Mouse (Mus musculus): ENCODE data around the gene Plppr4. TPM values are rescaled to one million over a fixed set of nuclear protein-coding genes. Genes with fewer than 3 reads are reported as not detected.

Gene Plppr4
- total RNA-seq (2015; ENCODE audit: low replicate concordance) = not detected in 2 replicates
- total RNA-seq (2017; ENCODE audit: low replicate concordance) = not detected in 2 replicates

DNA sequence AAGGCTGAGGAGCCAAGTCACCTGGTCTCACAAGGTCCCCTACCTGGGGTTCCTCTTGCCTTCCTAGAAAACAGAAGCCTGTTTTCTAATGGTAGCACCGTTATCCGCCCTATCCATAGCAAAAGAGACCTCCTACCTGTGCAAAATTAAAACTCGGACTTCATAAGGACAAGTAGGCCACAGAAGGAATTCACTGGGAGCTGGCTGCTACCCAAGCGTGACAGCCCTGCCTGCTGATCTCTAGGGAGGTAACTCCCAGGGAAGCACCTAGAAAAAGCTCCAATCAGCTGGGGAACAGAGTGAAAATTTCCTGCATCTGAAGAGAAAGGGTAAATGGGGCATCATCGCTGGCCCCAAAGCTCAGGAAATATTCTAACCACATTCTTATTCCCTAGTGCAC, at the start of gene Plppr4:
TSS of gene Plppr4 (minus strand) at position 349 of the 400 bp plus-strand sequence.
- no peak for ATAC-seq (replicated peaks; ENCODE audit: low FRiP score, poor library complexity, severe bottlenecking)

- ATAC-seq (replicated peaks; ENCODE audit: low FRiP score, poor library complexity, severe bottlenecking) = no peak
Measured at GRCm38 (mm10) chr3:117405821-117406220, 45.1 kb upstream of the Plppr4 start.

DNA sequence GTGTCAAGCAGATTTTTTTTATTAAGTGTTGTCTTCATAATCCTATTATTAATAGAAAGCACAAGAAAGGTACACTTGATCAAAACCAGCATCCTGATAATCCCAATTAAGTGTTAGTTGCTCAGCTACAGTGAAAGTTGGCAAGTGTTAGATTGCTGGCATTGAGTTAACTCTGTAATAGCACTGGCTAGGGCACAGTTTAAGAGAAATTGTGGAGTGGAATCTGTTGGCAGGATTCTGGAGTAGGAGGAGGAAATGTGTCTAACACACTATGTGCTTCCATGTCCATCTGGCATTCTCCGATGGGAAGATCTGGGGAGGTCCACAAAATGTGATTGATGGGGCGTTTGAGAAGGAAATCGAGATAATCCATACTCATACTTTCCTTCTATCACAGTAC, 43.1 kb upstream of the Plppr4 start:
- ATAC-seq (replicated peaks; ENCODE audit: low FRiP score, poor library complexity, severe bottlenecking) = no peak

DNA sequence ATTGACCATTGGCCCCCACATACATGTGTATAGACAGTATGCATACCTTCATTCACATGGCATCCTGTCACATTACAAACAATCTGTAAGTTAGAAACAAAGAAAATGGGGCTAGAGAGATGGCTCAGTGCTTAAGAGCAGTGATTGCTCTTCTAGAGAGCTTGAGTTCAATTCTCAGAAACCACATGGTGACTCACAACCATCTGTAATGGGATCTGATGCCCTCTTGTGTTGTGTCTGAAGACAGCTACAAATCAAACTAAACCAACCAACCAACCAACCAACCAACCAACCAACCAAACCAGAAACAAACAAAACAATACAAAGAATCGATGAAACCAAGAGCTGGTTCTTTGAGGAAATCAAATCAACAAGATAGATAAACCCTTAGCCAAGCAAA, 5.4 kb upstream of the Plppr4 start:
- no peak for ATAC-seq (replicated peaks; ENCODE audit: low FRiP score, poor library complexity, severe bottlenecking)

GRCm38 (mm10) chr3:117359686-117360521, 772 bp downstream of the Plppr4 start:
- no peak for ATAC-seq (replicated peaks; ENCODE audit: low FRiP score, poor library complexity, severe bottlenecking)

DNA sequence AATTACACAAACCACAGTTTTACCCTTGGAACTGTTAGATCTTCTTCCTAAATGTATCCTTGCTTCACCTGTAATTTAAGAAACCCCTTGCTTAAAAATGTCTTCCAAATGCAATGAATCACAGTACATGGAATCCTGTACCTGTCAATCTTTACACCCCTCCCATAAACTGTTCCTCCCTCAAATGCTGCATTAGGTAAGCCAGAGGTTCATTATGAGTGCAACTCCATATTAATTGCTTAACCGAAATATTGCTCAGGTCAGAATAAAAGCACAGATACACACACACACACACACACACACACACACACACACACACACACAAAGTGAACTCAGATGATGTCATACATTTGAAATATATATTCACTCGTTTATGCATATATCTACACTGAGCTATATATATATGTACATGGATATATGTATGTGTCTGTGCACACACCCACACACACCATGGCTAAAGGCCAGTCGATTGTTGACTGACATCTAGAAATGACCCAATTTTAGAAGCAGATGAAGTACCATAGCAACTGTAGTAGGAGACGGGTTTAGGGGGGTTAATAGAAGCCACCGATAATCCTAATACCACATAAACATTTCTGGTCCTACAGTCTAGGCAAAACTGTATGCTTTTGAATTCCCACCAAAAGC, 1.6 kb downstream of the Plppr4 start:
- ATAC-seq (replicated peaks; ENCODE audit: low FRiP score, poor library complexity, severe bottlenecking) = no peak

- no peak for ATAC-seq (replicated peaks; ENCODE audit: low FRiP score, poor library complexity, severe bottlenecking)
Measured at GRCm38 (mm10) chr3:117357367-117357766, 3.3 kb downstream of the Plppr4 start.

GRCm38 (mm10) chr3:117353940-117354339, 6.7 kb downstream of the Plppr4 start:
- ATAC-seq (replicated peaks; ENCODE audit: low FRiP score, poor library complexity, severe bottlenecking) = no peak

GRCm38 (mm10) chr3:117346351-117346750, 14.3 kb downstream of the Plppr4 start:
- ATAC-seq (replicated peaks; ENCODE audit: low FRiP score, poor library complexity, severe bottlenecking) = no peak

GRCm38 (mm10) chr3:117331502-117331901, 29.2 kb downstream of the Plppr4 start:
- ATAC-seq (replicated peaks; ENCODE audit: low FRiP score, poor library complexity, severe bottlenecking) = no peak

DNA sequence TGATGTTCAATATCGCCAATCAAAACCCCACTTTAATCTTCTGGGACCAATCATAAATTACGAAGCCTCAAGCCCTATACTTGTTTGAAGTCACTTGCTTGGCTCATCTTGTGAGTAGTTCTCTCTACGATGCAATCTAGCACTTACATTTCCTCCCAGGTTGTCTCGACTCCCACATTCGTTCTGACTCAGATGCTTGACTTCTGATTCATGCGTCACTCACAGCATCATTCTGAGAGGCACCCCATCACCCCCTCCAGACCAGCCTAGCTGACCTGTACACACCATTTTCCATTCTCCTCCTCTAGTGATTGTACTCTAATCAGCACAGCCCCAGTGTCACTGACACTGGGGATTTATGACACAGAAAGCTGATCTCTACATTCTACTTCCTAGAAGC, 31.2 kb downstream of the Plppr4 start:
- ATAC-seq (replicated peaks; ENCODE audit: low FRiP score, poor library complexity, severe bottlenecking) = no peak

GRCm38 (mm10) chr3:117326551-117326950, 34.1 kb downstream of the Plppr4 start:
- ATAC-seq (replicated peaks; ENCODE audit: low FRiP score, poor library complexity, severe bottlenecking) = no peak

- no peak for ATAC-seq (replicated peaks; ENCODE audit: low FRiP score, poor library complexity, severe bottlenecking)
Measured at GRCm38 (mm10) chr3:117319671-117320070, 41.0 kb downstream of the Plppr4 start.

GRCm38 (mm10) chr3:117313339-117313738, 47.3 kb downstream of the Plppr4 start:
- no peak for ATAC-seq (replicated peaks; ENCODE audit: low FRiP score, poor library complexity, severe bottlenecking)

DNA sequence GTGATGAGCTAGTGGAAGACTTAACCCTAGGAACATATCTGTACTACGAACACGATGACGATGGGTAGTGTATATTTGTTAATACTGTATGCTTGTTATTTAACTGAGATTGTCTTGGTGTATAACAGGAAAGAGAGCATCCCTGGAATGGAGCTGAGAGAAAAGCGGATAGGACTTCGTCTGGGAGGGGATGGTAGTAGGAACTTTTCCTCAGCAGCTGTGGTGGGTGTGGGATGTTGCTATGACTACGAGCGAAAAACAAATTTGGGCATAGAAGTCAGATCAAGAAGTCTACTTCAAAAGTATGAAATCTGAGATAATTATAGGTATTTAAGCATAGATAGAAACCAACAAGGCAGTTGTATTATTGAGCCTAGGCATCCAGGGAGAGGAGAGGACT, 48.6 kb downstream of the Plppr4 start:
- no peak for ATAC-seq (replicated peaks; ENCODE audit: low FRiP score, poor library complexity, severe bottlenecking)

DNA sequence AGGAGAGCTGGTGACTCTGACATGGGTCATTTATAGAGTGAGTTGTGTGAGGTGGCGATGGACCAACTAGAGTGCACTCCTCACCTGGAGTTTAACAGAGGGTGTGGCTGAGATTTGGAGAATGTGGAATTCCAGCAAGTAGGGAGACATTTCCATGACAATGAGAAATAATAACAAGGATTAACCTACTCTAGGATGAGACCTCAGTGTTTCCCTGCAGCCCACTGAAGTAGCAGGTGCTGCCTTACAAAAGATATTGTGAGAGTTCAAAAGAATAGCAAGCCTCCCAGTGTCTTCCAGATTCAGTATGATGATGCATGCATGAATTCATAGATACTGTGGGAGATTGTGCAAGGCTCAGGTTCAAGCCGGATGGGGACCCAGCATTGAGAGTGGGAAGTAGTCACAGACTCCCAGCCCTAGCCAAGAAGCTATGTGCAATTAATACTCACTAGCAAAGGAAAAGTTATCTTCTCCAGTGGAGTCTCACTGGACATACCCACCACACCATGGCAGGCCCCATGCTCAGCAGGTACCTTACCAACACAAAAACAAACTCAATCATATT, 49.8 kb downstream of the Plppr4 start:
- ATAC-seq (replicated peaks; ENCODE audit: low FRiP score, poor library complexity, severe bottlenecking) = no peak

- no peak for ATAC-seq (replicated peaks; ENCODE audit: low FRiP score, poor library complexity, severe bottlenecking)
Measured at GRCm38 (mm10) chr3:117309580-117309910, 51.1 kb downstream of the Plppr4 start.

- ATAC-seq (replicated peaks; ENCODE audit: low FRiP score, poor library complexity, severe bottlenecking) = no peak
Measured at GRCm38 (mm10) chr3:117308895-117309579, 51.6 kb downstream of the Plppr4 start.

DNA sequence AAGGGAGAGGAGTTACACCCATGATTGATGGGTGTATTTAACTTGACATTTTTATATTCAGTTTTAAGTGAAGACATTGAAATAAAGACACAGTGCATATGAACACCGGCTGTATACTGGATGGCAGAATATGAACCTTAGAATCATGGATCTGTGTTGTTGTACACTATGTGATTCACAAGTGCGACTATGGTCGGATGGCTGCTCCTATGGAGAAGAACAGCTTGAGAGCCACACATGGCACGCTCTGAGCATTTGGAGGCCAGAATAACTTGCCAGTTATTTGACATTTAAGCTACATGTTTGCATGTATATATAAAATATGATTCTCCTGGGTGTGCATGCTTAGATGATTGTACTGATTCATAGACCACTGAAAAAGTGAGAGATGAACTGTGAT, 53.1 kb downstream of the Plppr4 start:
- ATAC-seq (replicated peaks; ENCODE audit: low FRiP score, poor library complexity, severe bottlenecking) = no peak

- no peak for ATAC-seq (replicated peaks; ENCODE audit: low FRiP score, poor library complexity, severe bottlenecking)
Measured at GRCm38 (mm10) chr3:117304037-117304436, 56.6 kb downstream of the Plppr4 start.
